Mouse (Mus musculus): ENCODE measurements around the gene Vat1l. TPM values are rescaled to one million over a fixed set of nuclear protein-coding genes. Genes with fewer than 3 reads are reported as not detected.

Gene Vat1l
- polyA plus RNA-seq, 1 experiment from 2014 or later: 2.1 TPM

- no peak overlapping the region for H3K27ac ChIP-seq (ENCODE audit: low read length)
- no peak for ATAC-seq (ENCODE audit: insufficient number of reproducible peaks, insufficient read depth, low FRiP score, low read depth)
- H3K9ac ChIP-seq (replicated peaks; ENCODE audit: low read depth, low read length): no peak overlapping the region
- 69% methylated on average over 5 of the region's 5 CpGs for WGBS
- H3K4me2 ChIP-seq (replicated peaks; ENCODE audit: low read depth, low read length): no peak overlapping the region
- H3K9me3 ChIP-seq (ENCODE audit: control insufficient read depth, low read depth, low read length): no peaks in the 10 kb centered on the region
- H3K4me1 ChIP-seq (ENCODE audit: control insufficient read depth, insufficient read depth, low read length): no peaks in the 10 kb centered on the region
- H3K36me3 ChIP-seq (ENCODE audit: control insufficient read depth, insufficient read depth, low read length): no peaks in the 10 kb centered on the region
- no peaks in the 10 kb centered on the region for H3K27me3 ChIP-seq (ENCODE audit: control insufficient read depth, insufficient read depth, low read length)
- no peak overlapping the region for H3K4me3 ChIP-seq (ENCODE audit: low read depth, low read length)
These were observed 100.9 kb downstream of the Vat1l start for GRCm38 (mm10) chr8:114306296-114306695.

- no peak overlapping the region for H3K4me3 ChIP-seq (ENCODE audit: low read depth, low read length)
- H3K27me3 ChIP-seq (ENCODE audit: control insufficient read depth, insufficient read depth, low read length): no peaks in the 10 kb centered on the region
- no peak for ATAC-seq (ENCODE audit: insufficient number of reproducible peaks, insufficient read depth, low FRiP score, low read depth)
- 35% methylated on average over 5 of the region's 5 CpGs for WGBS
- no peaks in the 10 kb centered on the region for H3K9me3 ChIP-seq (ENCODE audit: control insufficient read depth, low read depth, low read length)
- no peaks in the 10 kb centered on the region for H3K36me3 ChIP-seq (ENCODE audit: control insufficient read depth, insufficient read depth, low read length)
- H3K27ac ChIP-seq (ENCODE audit: low read length): no peak overlapping the region
- H3K9ac ChIP-seq (replicated peaks; ENCODE audit: low read depth, low read length): no peak overlapping the region
- H3K4me2 ChIP-seq (replicated peaks; ENCODE audit: low read depth, low read length): no peak overlapping the region
- H3K4me1 ChIP-seq (ENCODE audit: control insufficient read depth, insufficient read depth, low read length): no peaks in the 10 kb centered on the region
These were observed 109.4 kb downstream of the Vat1l start for GRCm38 (mm10) chr8:114314669-114315325.

GRCm38 (mm10) chr8:114318161-114318560 lies 112.7 kb downstream of the Vat1l start:
- no peak overlapping the region for H3K4me2 ChIP-seq (replicated peaks; ENCODE audit: low read depth, low read length)
- no peak for ATAC-seq (ENCODE audit: insufficient number of reproducible peaks, insufficient read depth, low FRiP score, low read depth)
- no peak overlapping the region for H3K4me3 ChIP-seq (ENCODE audit: low read depth, low read length)
- H3K9ac ChIP-seq (replicated peaks; ENCODE audit: low read depth, low read length): no peak overlapping the region
- H3K9me3 ChIP-seq (ENCODE audit: control insufficient read depth, low read depth, low read length): no peaks in the 10 kb centered on the region
- no peak overlapping the region for H3K27ac ChIP-seq (ENCODE audit: low read length)
- no peaks in the 10 kb centered on the region for H3K27me3 ChIP-seq (ENCODE audit: control insufficient read depth, insufficient read depth, low read length)
- no peaks in the 10 kb centered on the region for H3K4me1 ChIP-seq (ENCODE audit: control insufficient read depth, insufficient read depth, low read length)
- 76% methylated on average over 4 of the region's 4 CpGs for WGBS
- H3K36me3 ChIP-seq (ENCODE audit: control insufficient read depth, insufficient read depth, low read length): no peaks in the 10 kb centered on the region

GRCm38 (mm10) chr8:114322096-114322495 lies 116.7 kb downstream of the Vat1l start:
- no peak overlapping the region for H3K9ac ChIP-seq (replicated peaks; ENCODE audit: low read depth, low read length)
- no peaks in the 10 kb centered on the region for H3K36me3 ChIP-seq (ENCODE audit: control insufficient read depth, insufficient read depth, low read length)
- H3K27me3 ChIP-seq (ENCODE audit: control insufficient read depth, insufficient read depth, low read length): no peaks in the 10 kb centered on the region
- 84% methylated on average over 2 of the region's 2 CpGs for WGBS
- no peaks in the 10 kb centered on the region for H3K9me3 ChIP-seq (ENCODE audit: control insufficient read depth, low read depth, low read length)
- no peak overlapping the region for H3K27ac ChIP-seq (ENCODE audit: low read length)
- no peak overlapping the region for H3K4me2 ChIP-seq (replicated peaks; ENCODE audit: low read depth, low read length)
- H3K4me1 ChIP-seq (ENCODE audit: control insufficient read depth, insufficient read depth, low read length): no peaks in the 10 kb centered on the region
- no peak for ATAC-seq (ENCODE audit: insufficient number of reproducible peaks, insufficient read depth, low FRiP score, low read depth)
- H3K4me3 ChIP-seq (ENCODE audit: low read depth, low read length): no peak overlapping the region

GRCm38 (mm10) chr8:114331928-114332327 lies 126.5 kb downstream of the Vat1l start:
- WGBS: 67% methylated on average over 5 of the region's 5 CpGs
- no peak for ATAC-seq (ENCODE audit: insufficient number of reproducible peaks, insufficient read depth, low FRiP score, low read depth)
- H3K9me3 ChIP-seq (ENCODE audit: control insufficient read depth, low read depth, low read length): peaks cover 6% of the 10 kb centered on the region; the same call in 1 of the 2 replicates

GRCm38 (mm10) chr8:114332949-114333348 lies 127.5 kb downstream of the Vat1l start:
- no peak for ATAC-seq (ENCODE audit: insufficient number of reproducible peaks, insufficient read depth, low FRiP score, low read depth)
- Histone ChIP-seq H3K4me3 (ENCODE audit: low read depth, low read length) (no peak overlapping the region), H3K27me3 (ENCODE audit: control insufficient read depth, insufficient read depth, low read length) (no peaks in the 10 kb centered on the region), H3K27ac (ENCODE audit: low read length) (no peak overlapping the region), H3K9ac (replicated peaks; ENCODE audit: low read depth, low read length) (no peak overlapping the region), H3K4me1 (ENCODE audit: control insufficient read depth, insufficient read depth, low read length) (no peaks in the 10 kb centered on the region), H3K4me2 (replicated peaks; ENCODE audit: low read depth, low read length) (no peak overlapping the region), H3K9me3 (ENCODE audit: control insufficient read depth, low read depth, low read length) (peaks cover 6% of the 10 kb centered on the region; the same call in 1 of the 2 replicates), H3K36me3 (ENCODE audit: control insufficient read depth, insufficient read depth, low read length) (no peaks in the 10 kb centered on the region)
- 41% methylated on average over 4 of the region's 4 CpGs for WGBS

More at GRCm38 (mm10) chr8:114331928-114332327, 126.5 kb downstream of the Vat1l start:
- Histone ChIP-seq H3K4me1 (ENCODE audit: control insufficient read depth, insufficient read depth, low read length) (no peaks in the 10 kb centered on the region), H3K27ac (ENCODE audit: low read length) (no peak overlapping the region), H3K9ac (replicated peaks; ENCODE audit: low read depth, low read length) (no peak overlapping the region), H3K4me2 (replicated peaks; ENCODE audit: low read depth, low read length) (no peak overlapping the region), H3K36me3 (ENCODE audit: control insufficient read depth, insufficient read depth, low read length) (no peaks in the 10 kb centered on the region), H3K4me3 (ENCODE audit: low read depth, low read length) (no peak overlapping the region), H3K27me3 (ENCODE audit: control insufficient read depth, insufficient read depth, low read length) (no peaks in the 10 kb centered on the region)

GRCm38 (mm10) chr8:114335721-114336120 lies 130.3 kb downstream of the Vat1l start:
- Histone ChIP-seq H3K9me3 (ENCODE audit: control insufficient read depth, low read depth, low read length) (no peaks in the 10 kb centered on the region), H3K27me3 (ENCODE audit: control insufficient read depth, insufficient read depth, low read length) (no peaks in the 10 kb centered on the region), H3K4me3 (ENCODE audit: low read depth, low read length) (no peak overlapping the region), H3K27ac (ENCODE audit: low read length) (no peak overlapping the region), H3K4me2 (replicated peaks; ENCODE audit: low read depth, low read length) (no peak overlapping the region), H3K9ac (replicated peaks; ENCODE audit: low read depth, low read length) (no peak overlapping the region), H3K4me1 (ENCODE audit: control insufficient read depth, insufficient read depth, low read length) (no peaks in the 10 kb centered on the region), H3K36me3 (ENCODE audit: control insufficient read depth, insufficient read depth, low read length) (no peaks in the 10 kb centered on the region)
- no peak for ATAC-seq (ENCODE audit: insufficient number of reproducible peaks, insufficient read depth, low FRiP score, low read depth)
- WGBS: 51% methylated on average over 8 of the region's 8 CpGs

- Histone ChIP-seq H3K4me1 (ENCODE audit: control insufficient read depth, insufficient read depth, low read length) (no peaks in the 10 kb centered on the region), H3K9ac (replicated peaks; ENCODE audit: low read depth, low read length) (no peak overlapping the region), H3K4me2 (replicated peaks; ENCODE audit: low read depth, low read length) (no peak overlapping the region), H3K27me3 (ENCODE audit: control insufficient read depth, insufficient read depth, low read length) (no peaks in the 10 kb centered on the region), H3K36me3 (ENCODE audit: control insufficient read depth, insufficient read depth, low read length) (no peaks in the 10 kb centered on the region), H3K9me3 (ENCODE audit: control insufficient read depth, low read depth, low read length) (no peaks in the 10 kb centered on the region), H3K27ac (ENCODE audit: low read length) (no peak overlapping the region), H3K4me3 (ENCODE audit: low read depth, low read length) (no peak overlapping the region)
- 47% methylated on average over 5 of the region's 5 CpGs for WGBS
- ATAC-seq (ENCODE audit: insufficient number of reproducible peaks, insufficient read depth, low FRiP score, low read depth): no peak
These were observed 136.9 kb downstream of the Vat1l start for GRCm38 (mm10) chr8:114342276-114342675.

GRCm38 (mm10) chr8:114344789-114345188 lies 139.4 kb downstream of the Vat1l start:
- Histone ChIP-seq H3K4me1 (ENCODE audit: control insufficient read depth, insufficient read depth, low read length) (no peaks in the 10 kb centered on the region), H3K4me2 (replicated peaks; ENCODE audit: low read depth, low read length) (no peak overlapping the region), H3K9me3 (ENCODE audit: control insufficient read depth, low read depth, low read length) (no peaks in the 10 kb centered on the region), H3K9ac (replicated peaks; ENCODE audit: low read depth, low read length) (no peak overlapping the region), H3K4me3 (ENCODE audit: low read depth, low read length) (no peak overlapping the region), H3K36me3 (ENCODE audit: control insufficient read depth, insufficient read depth, low read length) (no peaks in the 10 kb centered on the region), H3K27ac (ENCODE audit: low read length) (no peak overlapping the region), H3K27me3 (ENCODE audit: control insufficient read depth, insufficient read depth, low read length) (no peaks in the 10 kb centered on the region)
- WGBS: 45% methylated on average over 5 of the region's 5 CpGs
- no peak for ATAC-seq (ENCODE audit: insufficient number of reproducible peaks, insufficient read depth, low FRiP score, low read depth)
